Comparison of ENCODE assay signal across 21 mouse cellular contexts in genomic region chr1:190989437-190990082, GRCm38 (mm10). TPM values are rescaled to one million over a fixed set of nuclear protein-coding genes. Genes with fewer than 3 reads are reported as not detected.
DNase-seq lines count a peak whose midpoint lies in the region; ATAC-seq and TF ChIP-seq lines count a peak whose summit lies in the region.
"Had no signal": no experiment of that assay in that cellular context is flagged by ENCODE, and none has a peak within 500 bp of the region (broad histone marks: within the 10 kb centered on the region; RNA-seq: fewer than 3 reads in every experiment).

No protein-coding gene starts in this region.

- no peak for TF ChIP-seq EP300 in heart, adult 2 months (IDR thresholded peaks at IDR 0.05; ENCODE audit: insufficient read depth, low read depth, low read length)

- no peak overlapping the region for H3K4me3 ChIP-seq in heart, adult 2 months
- no peak overlapping the region for H3K4me3 ChIP-seq in lung, adult 2 months (replicated peaks; ENCODE audit: extremely low read depth, low read depth, low read length)
- no peak overlapping the region for H3K4me3 ChIP-seq in ES-E14 (ENCODE audit: insufficient read depth in 1 of 2, low read depth in 1 of 2, low read length in 2 of 2, poor library complexity in 1 of 2, severe bottlenecking in 1 of 2)
- H3K4me3 ChIP-seq: embryonic facial prominence, embryonic 15.5 days; forebrain, embryonic 12.5 days had no signal

- no peaks in the 10 kb centered on the region for H3K4me1 ChIP-seq in heart, adult 2 months (ENCODE audit: control insufficient read depth, insufficient read depth, low read length)
- no peaks in the 10 kb centered on the region for H3K4me1 ChIP-seq in lung, adult 2 months (ENCODE audit: control insufficient read depth, insufficient read depth, low read length)
- no peaks in the 10 kb centered on the region for H3K4me1 ChIP-seq in ES-E14 (ENCODE audit: control insufficient read depth in 2 of 2, insufficient read depth in 2 of 2, low read length in 2 of 2, poor library complexity in 1 of 2)
- H3K4me1 ChIP-seq: embryonic facial prominence, embryonic 15.5 days; forebrain, embryonic 12.5 days had no signal

- H3K27ac ChIP-seq in heart, adult 2 months, result no peak overlapping the region
- H3K27ac ChIP-seq in ES-E14 (ENCODE audit: insufficient read depth, low read depth, low read length, poor library complexity, severe bottlenecking), result no peak overlapping the region
- H3K27ac ChIP-seq: embryonic facial prominence, embryonic 15.5 days; forebrain, embryonic 12.5 days; macrophage had no signal

- 0 out of 2 replicates have a peak, but pooled peaks have one; percentile 55 for ATAC-seq in megakaryocyte-erythroid progenitor cell, adult 5-6 weeks (replicated peaks; ENCODE audit: low FRiP score, low TSS enrichment, poor library complexity, severe bottlenecking)
- ATAC-seq: midbrain, embryonic 16.5 days had no signal

- H3K9ac ChIP-seq in heart, adult 2 months (ENCODE audit: low read depth, low read length), result no peak overlapping the region
- no peak overlapping the region for H3K9ac ChIP-seq in ES-E14 (ENCODE audit: insufficient read depth, low read depth, low read length, poor library complexity, severe bottlenecking)
- H3K9ac ChIP-seq: embryonic facial prominence, embryonic 15.5 days; forebrain, embryonic 12.5 days had no signal

- H3K79me2 ChIP-seq in heart, adult 2 months (replicated peaks; ENCODE audit: control insufficient read depth, insufficient read depth, low read length), result no peaks in the 10 kb centered on the region

- no peaks in the 10 kb centered on the region; the same call in 1 of the 2 replicates for H3K27me3 ChIP-seq in heart, adult 2 months (ENCODE audit: control insufficient read depth, insufficient read depth, low read length)
- H3K27me3 ChIP-seq: embryonic facial prominence, embryonic 15.5 days; forebrain, embryonic 12.5 days had no signal

- no peak for DNase-seq in heart, adult 2 months
- DNase-seq in heart, postnatal 10 days, result no peak
- DNase-seq in lung, adult 2 months, result no peak
- no peak for DNase-seq in lung, postnatal 36 days
- no peak for DNase-seq in ES-E14 (ENCODE audit: low read depth, low spot score)
- no peak for DNase-seq in right cerebral cortex, postnatal 36 days (ENCODE audit: low spot score in 2 of 2)
- DNase-seq in T-cell, adult 2 months (ENCODE audit: low spot score), result no peak
- DNase-seq: adrenal gland, postnatal 14 days; heart, postnatal 4 days; kidney, postnatal 14 days; spleen, adult 18-20 months had no signal

- no peaks in the 10 kb centered on the region for H3K9me3 ChIP-seq in ES-E14 (ENCODE audit: control insufficient read depth, insufficient read depth, low read depth, low read length)
- H3K9me3 ChIP-seq: embryonic facial prominence, embryonic 15.5 days; forebrain, embryonic 12.5 days had no signal

- no peaks in the 10 kb centered on the region for H3K36me3 ChIP-seq in heart, adult 2 months (ENCODE audit: control insufficient read depth, insufficient read depth, low read length)
- no peaks in the 10 kb centered on the region for H3K36me3 ChIP-seq in ES-E14 (ENCODE audit: control insufficient read depth, insufficient read depth, low read length, poor library complexity, severe bottlenecking)
- H3K36me3 ChIP-seq: embryonic facial prominence, embryonic 15.5 days; forebrain, embryonic 12.5 days had no signal

- no peak for TF ChIP-seq POLR2A in heart, adult 2 months (IDR thresholded peaks at IDR 0.05; ENCODE audit: insufficient read depth, low read depth, low read length)
- TF ChIP-seq POLR2A in lung, adult 2 months (IDR thresholded peaks at IDR 0.05; ENCODE audit: borderline replicate concordance, extremely low read depth, low read depth, low read length), result no peak

- WGBS in heart, adult 2 months, result 86% methylated on average over 9 of the region's 9 CpGs
- 76% methylated on average over 9 of the region's 9 CpGs for WGBS in lung, adult 2 months

- in situ Hi-C loops in ES-E14 (cut with MboI; ENCODE audit: low sequenced_read_pairs in 2 of 2, unreplicated experiment in 2 of 2), result no loop called here

- intact Hi-C loops in heart, adult 2 months (cut with DNase I), result no loop called here
- intact Hi-C loops in heart, postnatal 10 days (cut with DNase I), result loop anchor here (1.0 to 5.0 kb wide), 2 partner anchors 12 to 47 kb away; no protein-coding TSS in a partner anchor

- peak; percentile 52 for TF ChIP-seq CTCF in heart, adult 2 months (IDR thresholded peaks at IDR 0.05)
- 0 out of 2 replicates have a peak, but pooled peaks have one; percentile 8 for TF ChIP-seq CTCF in lung, adult 2 months (IDR thresholded peaks at IDR 0.05; ENCODE audit: insufficient read depth, low read length)

TF ChIP-seq in ES-E14, 5 proteins besides CTCF, POLR2A, EP300 and RAD21:
- peak; percentile 21; the same call in 1 of the 2 replicates for TF ChIP-seq ZC3H11A (IDR thresholded peaks at IDR 0.05; ENCODE audit: borderline replicate concordance, low read depth, low read length)
- TF ChIP-seq ZNF384 (IDR thresholded peaks at IDR 0.05; ENCODE audit: low read depth, low read length), result no peak
- no peak for TF ChIP-seq HCFC1 (IDR thresholded peaks at IDR 0.05; ENCODE audit: borderline replicate concordance, insufficient read depth, low read length)
TF ChIP-seq in ES-E14: peak in this region for 1.

RNA-seq across cellular contexts. Expression of gene Vash2, which starts 10.5 kb away (rescaled TPM):
- under 1 TPM; 0.31 to 0.41 TPM for total RNA-seq in heart, adult 2 months (2021)
- 0.27 and 0.50 TPM in 2 replicates for polyA plus RNA-seq in heart, adult 2 months (2012; rRNA removed)
- total RNA-seq in heart, postnatal 10 days (2021), result 1 to 10 TPM; 6.3 to 7.5 TPM
- 0.51 and 1.5 TPM in 2 replicates for polyA plus RNA-seq in lung, adult 2 months (2012; rRNA removed)
- 2.2 and 2.6 TPM in 2 replicates for total RNA-seq in ES-E14 (2012; rRNA removed)
- not detected in 2 replicates for total RNA-seq in megakaryocyte-erythroid progenitor cell, adult 5-6 weeks (2014; fragmentation: Nextera tagmentation)
- not detected in 2 replicates for total RNA-seq in megakaryocyte-erythroid progenitor cell, adult 5-6 weeks (2017)

RNA-seq across cellular contexts. Expression of gene Flvcr1, which starts 36.4 kb away (rescaled TPM):
- 1 to 10 TPM; 4.2 to 4.7 TPM for total RNA-seq in heart, adult 2 months (2021)
- 4.6 and 6.6 TPM in 2 replicates for polyA plus RNA-seq in heart, adult 2 months (2012; rRNA removed)
- total RNA-seq in heart, postnatal 10 days (2021), result 10 to 100 TPM in 1 of 2 experiments, 1 to 10 TPM in 1; 8.8 to 10.3 TPM
- polyA plus RNA-seq in lung, adult 2 months (2012; rRNA removed), result 19.9 and 26.1 TPM in 2 replicates
- total RNA-seq in ES-E14 (2012; rRNA removed), result 20.5 and 23.5 TPM in 2 replicates
- 28.5 and 30.6 TPM in 2 replicates for total RNA-seq in megakaryocyte-erythroid progenitor cell, adult 5-6 weeks (2014; fragmentation: Nextera tagmentation)
- 28.2 and 30.3 TPM in 2 replicates for total RNA-seq in megakaryocyte-erythroid progenitor cell, adult 5-6 weeks (2017)

RNA-seq across cellular contexts. Expression of gene Spata45, which starts 46.9 kb away (rescaled TPM):
- not detected for total RNA-seq in heart, adult 2 months (2021)
- polyA plus RNA-seq in heart, adult 2 months (2012; rRNA removed), result not detected in 2 replicates
- not detected for total RNA-seq in heart, postnatal 10 days (2021)
- polyA plus RNA-seq in lung, adult 2 months (2012; rRNA removed), result not detected in 2 replicates
- 4.1 and 4.6 TPM in 2 replicates for total RNA-seq in ES-E14 (2012; rRNA removed)
- not detected in 2 replicates for total RNA-seq in megakaryocyte-erythroid progenitor cell, adult 5-6 weeks (2014; fragmentation: Nextera tagmentation)
- not detected in 2 replicates for total RNA-seq in megakaryocyte-erythroid progenitor cell, adult 5-6 weeks (2017)
- total RNA-seq: adrenal gland, postnatal 14 days; gastrocnemius, adult 8-10 months; heart, postnatal 4 days; layer of hippocampus, postnatal 25 days had no signal
- polyA plus RNA-seq: embryonic facial prominence, embryonic 15.5 days; forebrain, embryonic 12.5 days; limb, embryonic 14.5 days; macrophage; midbrain, embryonic 16.5 days; neural tube, embryonic 14.5 days; urinary bladder, adult 2 months had no signal
